Comparison of ENCODE assay signal across 8 mouse cellular contexts in the genomic region with DNA sequence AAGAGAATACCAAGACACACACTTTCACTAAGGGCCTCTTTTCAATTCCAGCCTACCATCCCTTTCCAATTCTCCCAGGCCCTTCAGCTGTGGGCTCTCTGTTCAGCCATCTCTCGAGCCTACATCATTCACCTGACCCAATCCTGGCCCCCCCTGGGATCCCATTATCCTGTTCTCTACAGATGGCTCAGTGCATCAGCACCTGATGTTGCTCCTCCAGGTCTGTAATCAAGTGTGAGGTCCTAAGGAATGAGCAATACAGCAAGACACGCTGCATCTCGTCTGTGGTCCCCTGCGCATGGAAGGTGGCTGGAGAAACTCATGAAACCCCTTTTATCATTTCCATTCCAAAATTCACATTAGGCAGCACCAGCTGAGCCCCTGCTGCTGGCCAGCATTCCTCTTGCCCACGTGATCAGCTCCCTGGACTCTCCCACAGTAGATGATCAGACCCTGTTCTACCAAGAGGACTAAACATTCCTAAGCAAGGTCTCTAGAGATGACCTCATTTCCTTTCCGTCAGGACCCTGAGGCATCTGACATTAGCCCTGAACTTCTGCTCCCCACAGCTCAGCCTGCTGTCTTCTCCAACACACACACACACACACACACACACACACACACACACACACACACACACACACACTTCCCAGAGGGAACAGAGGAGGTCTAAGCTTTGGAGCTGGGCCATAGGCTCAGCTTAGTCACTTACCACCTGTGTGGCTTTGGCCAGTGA.
DNase-seq lines count a peak whose midpoint lies in the region; ATAC-seq and TF ChIP-seq lines count a peak whose summit lies in the region.

No protein-coding gene starts in this region.

- no peak overlapping the region for H3K4me2 ChIP-seq in forebrain, embryonic 13.5 days
- no peak overlapping the region for H3K4me2 ChIP-seq in forebrain, embryonic 14.5 days (ENCODE audit: low read length)
- no peak overlapping the region for H3K4me2 ChIP-seq in embryonic facial prominence, embryonic 12.5 days (replicated peaks)
- H3K4me2 ChIP-seq in hindbrain, postnatal 0 days (ENCODE audit: low read depth, low read length): no peak overlapping the region
- H3K4me2 ChIP-seq in midbrain, embryonic 14.5 days (ENCODE audit: low read length): no peak overlapping the region
- H3K4me2 ChIP-seq in liver, embryonic 11.5 days: no peak overlapping the region

- no peaks in the 10 kb centered on the region for H3K36me3 ChIP-seq in forebrain, embryonic 13.5 days (ENCODE audit: poor library complexity, severe bottlenecking)
- no peaks in the 10 kb centered on the region for H3K36me3 ChIP-seq in forebrain, embryonic 14.5 days (ENCODE audit: control insufficient read depth, insufficient read depth, low read length)
- no peaks in the 10 kb centered on the region for H3K36me3 ChIP-seq in embryonic facial prominence, embryonic 12.5 days
- H3K36me3 ChIP-seq in hindbrain, postnatal 0 days (ENCODE audit: insufficient read depth, low read length): no peaks in the 10 kb centered on the region
- no peaks in the 10 kb centered on the region for H3K36me3 ChIP-seq in midbrain, embryonic 14.5 days (ENCODE audit: control insufficient read depth, insufficient read depth, low read length)
- H3K36me3 ChIP-seq in liver, embryonic 11.5 days (ENCODE audit: control insufficient read depth, insufficient read depth, low read length): no peaks in the 10 kb centered on the region

- H3K9ac ChIP-seq in forebrain, embryonic 13.5 days: no peak overlapping the region
- H3K9ac ChIP-seq in forebrain, embryonic 14.5 days (ENCODE audit: low read length): no peak overlapping the region
- H3K9ac ChIP-seq in embryonic facial prominence, embryonic 12.5 days: no peak overlapping the region
- H3K9ac ChIP-seq in hindbrain, postnatal 0 days (replicated peaks; ENCODE audit: low read length): no peak overlapping the region
- H3K9ac ChIP-seq in midbrain, embryonic 14.5 days (replicated peaks; ENCODE audit: low read length): no peak overlapping the region
- no peak overlapping the region for H3K9ac ChIP-seq in liver, embryonic 11.5 days (ENCODE audit: low read depth, low read length)

- no peaks in the 10 kb centered on the region for H3K27me3 ChIP-seq in forebrain, embryonic 13.5 days
- H3K27me3 ChIP-seq in forebrain, embryonic 14.5 days (replicated peaks; ENCODE audit: control insufficient read depth, insufficient read depth, low read length): no peaks in the 10 kb centered on the region
- no peaks in the 10 kb centered on the region for H3K27me3 ChIP-seq in embryonic facial prominence, embryonic 12.5 days
- no peaks in the 10 kb centered on the region for H3K27me3 ChIP-seq in hindbrain, postnatal 0 days (ENCODE audit: insufficient read depth, low read length)
- no peaks in the 10 kb centered on the region for H3K27me3 ChIP-seq in midbrain, embryonic 14.5 days (ENCODE audit: control insufficient read depth, insufficient read depth, low read length)
- H3K27me3 ChIP-seq in liver, embryonic 11.5 days (replicated peaks; ENCODE audit: control insufficient read depth, insufficient read depth, low read length): no peaks in the 10 kb centered on the region

- WGBS in forebrain, embryonic 13.5 days: 66% methylated on average over 6 of the region's 6 CpGs
- 61% methylated on average over 6 of the region's 6 CpGs for WGBS in forebrain, embryonic 14.5 days
- WGBS in embryonic facial prominence, embryonic 12.5 days: 41% methylated on average over 6 of the region's 6 CpGs
- WGBS in hindbrain, postnatal 0 days: 44% methylated on average over 6 of the region's 6 CpGs
- 38% methylated on average over 6 of the region's 6 CpGs for WGBS in midbrain, embryonic 14.5 days
- 60% methylated on average over 6 of the region's 6 CpGs for WGBS in liver, embryonic 11.5 days

- no peak overlapping the region for H3K4me3 ChIP-seq in forebrain, embryonic 13.5 days
- no peak overlapping the region for H3K4me3 ChIP-seq in forebrain, embryonic 14.5 days (ENCODE audit: low read depth, low read length)
- no peak overlapping the region for H3K4me3 ChIP-seq in embryonic facial prominence, embryonic 12.5 days
- no peak overlapping the region for H3K4me3 ChIP-seq in hindbrain, postnatal 0 days (ENCODE audit: low read length)
- H3K4me3 ChIP-seq in midbrain, embryonic 14.5 days (replicated peaks; ENCODE audit: low read depth, low read length): no peak overlapping the region
- H3K4me3 ChIP-seq in liver, embryonic 11.5 days (ENCODE audit: low read depth, low read length): no peak overlapping the region

- H3K4me1 ChIP-seq in forebrain, embryonic 13.5 days: peaks cover 9% of the 10 kb centered on the region; the same call in 1 of the 2 replicates
- H3K4me1 ChIP-seq in forebrain, embryonic 14.5 days (ENCODE audit: control insufficient read depth, insufficient read depth, low read length): peaks cover 3% of the 10 kb centered on the region; the same call in 1 of the 2 replicates
- H3K4me1 ChIP-seq in embryonic facial prominence, embryonic 12.5 days: peaks cover 28% of the 10 kb centered on the region
- H3K4me1 ChIP-seq in hindbrain, postnatal 0 days (ENCODE audit: insufficient read depth, low read length): no peaks in the 10 kb centered on the region
- H3K4me1 ChIP-seq in midbrain, embryonic 14.5 days (ENCODE audit: control insufficient read depth, insufficient read depth, low read length): no peaks in the 10 kb centered on the region
- no peaks in the 10 kb centered on the region for H3K4me1 ChIP-seq in liver, embryonic 11.5 days (replicated peaks; ENCODE audit: control insufficient read depth, insufficient read depth, low read length)

- TF ChIP-seq CTCF in hindbrain, postnatal 0 days (IDR thresholded peaks at IDR 0.05; ENCODE audit: low read depth): no peak

- H3K9me3 ChIP-seq in forebrain, embryonic 13.5 days (replicated peaks): no peaks in the 10 kb centered on the region
- H3K9me3 ChIP-seq in forebrain, embryonic 14.5 days (replicated peaks; ENCODE audit: control insufficient read depth, low read length): no peaks in the 10 kb centered on the region
- no peaks in the 10 kb centered on the region for H3K9me3 ChIP-seq in embryonic facial prominence, embryonic 12.5 days
- no peaks in the 10 kb centered on the region for H3K9me3 ChIP-seq in hindbrain, postnatal 0 days (ENCODE audit: low read length)
- H3K9me3 ChIP-seq in midbrain, embryonic 14.5 days (ENCODE audit: control insufficient read depth, low read length): no peaks in the 10 kb centered on the region
- no peaks in the 10 kb centered on the region for H3K9me3 ChIP-seq in liver, embryonic 11.5 days (ENCODE audit: control insufficient read depth, low read length)

- H3K27ac ChIP-seq in forebrain, embryonic 13.5 days: 0 out of 2 replicates have a peak overlapping the region, but pooled peaks have one; percentile 10
- no peak overlapping the region for H3K27ac ChIP-seq in forebrain, embryonic 14.5 days (ENCODE audit: low read depth, low read length)
- H3K27ac ChIP-seq in embryonic facial prominence, embryonic 12.5 days: no peak overlapping the region
- no peak overlapping the region for H3K27ac ChIP-seq in hindbrain, postnatal 0 days
- no peak overlapping the region for H3K27ac ChIP-seq in midbrain, embryonic 14.5 days (replicated peaks; ENCODE audit: low read depth, low read length)
- H3K27ac ChIP-seq in liver, embryonic 11.5 days (ENCODE audit: low read depth, low read length): no peak overlapping the region

- no peak for DNase-seq in forebrain, embryonic 14.5 days (ENCODE audit: low spot score)
- peak; percentile 19 for DNase-seq in hindbrain, postnatal 0 days (ENCODE audit: low spot score)
- DNase-seq in midbrain, embryonic 14.5 days: peak; percentile 33
- no peak for DNase-seq in frontal cortex, adult 2 months (ENCODE audit: extremely low spot score in 1 of 2, low spot score in 1 of 2)
- DNase-seq in liver, embryonic 11.5 days (ENCODE audit: low spot score): no peak

- no peak for ATAC-seq in forebrain, embryonic 13.5 days
- ATAC-seq in forebrain, embryonic 14.5 days: no peak
- peak; percentile 59 for ATAC-seq in embryonic facial prominence, embryonic 12.5 days (ENCODE audit: insufficient number of reproducible peaks, insufficient read depth, low FRiP score, low TSS enrichment)
- ATAC-seq in hindbrain, postnatal 0 days: peak; percentile 62; the same call in 1 of the 2 replicates
- ATAC-seq in midbrain, embryonic 14.5 days (ENCODE audit: low FRiP score, low TSS enrichment): peak; percentile 53; the same call in 1 of the 2 replicates
- ATAC-seq in liver, embryonic 11.5 days (replicated peaks; ENCODE audit: low FRiP score): no peak
- ATAC-seq in megakaryocyte, adult 5-6 weeks (ENCODE audit: poor library complexity, severe bottlenecking): no peak

Comparison
In these comparisons a context has a peak if more than half of its experiments do, and no peak if none do; other contexts are left out.
1. ATAC-seq: peak in embryonic facial prominence, embryonic 12.5 days (single experiment), hindbrain, postnatal 0 days (single experiment) and midbrain, embryonic 14.5 days (single experiment); none in forebrain, embryonic 13.5 days (single experiment), forebrain, embryonic 14.5 days (single experiment), liver, embryonic 11.5 days (single experiment) and megakaryocyte, adult 5-6 weeks (single experiment).
2. DNase-seq: peak in hindbrain, postnatal 0 days (single experiment) and midbrain, embryonic 14.5 days (single experiment); none in forebrain, embryonic 14.5 days (single experiment), frontal cortex, adult 2 months (0 of 2) and liver, embryonic 11.5 days (single experiment).